Mouse (Mus musculus) ES-E14 (cell line): ENCODE results near the gene Abi3.

Source experiments
- CHD2 ChIP-seq: IDR thresholded peaks from 2 replicates; pipeline ENCODE4 v1.6.1; 2014; ENCODE audit warnings: mild to moderate bottlenecking, low read depth, low read length, inconsistent platforms
- HCFC1 ChIP-seq: IDR thresholded peaks from 2 replicates; pipeline ENCODE4 v1.6.1; 2012; ENCODE audit warnings: low read length, inconsistent platforms, borderline replicate concordance; ENCODE audit not compliant: insufficient read depth
- MAFK ChIP-seq: IDR thresholded peaks from 2 replicates; pipeline ENCODE4 v1.6.1; 2014; ENCODE audit warnings: mild to moderate bottlenecking, low read depth, low read length, inconsistent platforms; ENCODE audit not compliant: insufficient read depth
- ZC3H11A ChIP-seq: IDR thresholded peaks from 2 replicates; pipeline ENCODE4 v1.6.1; 2012; ENCODE audit warnings: low read depth, mild to moderate bottlenecking, inconsistent platforms, low read length, borderline replicate concordance
- ZNF384 ChIP-seq: IDR thresholded peaks from 2 replicates; pipeline ENCODE4 v1.6.1; 2012; ENCODE audit warnings: low read depth, low read length, inconsistent platforms

- TF ChIP-seq MAFK (no peak), HCFC1 (no peak), ZC3H11A (no peak), ZNF384 (no peak), CHD2 (no peak)
Measured at GRCm38 (mm10) chr11:95850898-95851297, 8.6 kb upstream of the Abi3 start.
